Comparison of ENCODE assay signal across 12 mouse cellular contexts in genomic region chr16:22687711-22688230, GRCm38 (mm10). TPM values are rescaled to one million over a fixed set of nuclear protein-coding genes. Genes with fewer than 3 reads are reported as not detected.
DNase-seq lines count a peak whose midpoint lies in the region.
"Had no signal": no experiment of that assay in that cellular context is flagged by ENCODE, and none has a peak within 500 bp of the region (broad histone marks: within the 10 kb centered on the region; RNA-seq: fewer than 3 reads in every experiment).

No protein-coding gene starts in this region.

- DNase-seq in embryo, embryonic 11 days: peak; percentile 17
- no peak for DNase-seq in embryo, embryonic 10.5 days (ENCODE audit: low spot score)
- DNase-seq in testis, postnatal 14 days (ENCODE audit: low spot score): peak; percentile 8
- no peak for DNase-seq in testis, postnatal 10 days (ENCODE audit: low spot score)
- peak; percentile 35 to 44 for DNase-seq in left cerebral cortex, adult 8-10 months (ENCODE audit: low spot score in 2 of 2)
- DNase-seq in natural killer cell, adult 2 months (ENCODE audit: low spot score in 2 of 2): no peak
- no peak for DNase-seq in ovary, postnatal 14 days (ENCODE audit: low spot score)
- no peak for DNase-seq in yolk sac, embryonic 10.5 days (ENCODE audit: low spot score)
- DNase-seq: cerebellum, postnatal 10 days; heart, adult 11 months; kidney, postnatal 4 days; thymus, postnatal 14 days had no signal

RNA-seq across cellular contexts. Expression of gene Dgkg, which starts 30.8 kb away (rescaled TPM):
- total RNA-seq in left cerebral cortex, adult 8-10 months (2022): 10 to 100 TPM; 53.2 to 63.0 (median 55.1) TPM

Comparison
In these comparisons a context has a peak if more than half of its experiments do, and no peak if none do; other contexts are left out.
1. DNase-seq: peak in embryo, embryonic 11 days (single experiment), testis, postnatal 14 days (single experiment) and left cerebral cortex, adult 8-10 months (2 of 2); none in embryo, embryonic 10.5 days (single experiment), testis, postnatal 10 days (single experiment), natural killer cell, adult 2 months (0 of 2), ovary, postnatal 14 days (single experiment) and yolk sac, embryonic 10.5 days (single experiment).